Mouse (Mus musculus) myocyte (in vitro differentiated cells): Measurements from ENCODE around the gene Fam214b. TPM values are rescaled to one million over a fixed set of nuclear protein-coding genes. Genes with fewer than 3 reads are reported as not detected.

Source experiments
- H3K27me3 ChIP-seq: one replicate; pipeline ENCODE4 v1.6.1; 2011; ENCODE audit not compliant: control insufficient read depth, insufficient read depth, insufficient read length
- H3K36me3 ChIP-seq: one replicate; pipeline ENCODE4 v1.6.1; 2011; ENCODE audit not compliant: control insufficient read depth, insufficient read depth
- H3K4me2 ChIP-seq: one replicate; pipeline ENCODE4 v1.6.1; 2011; ENCODE audit warnings: low read depth, control low read depth
- H3K4me3 ChIP-seq: one replicate; pipeline ENCODE4 v1.5.1; 2011; ENCODE audit warnings: mild to moderate bottlenecking, control low read depth, moderate library complexity
- H3K79me2 ChIP-seq: one replicate; pipeline ENCODE4 v1.6.1; 2011; ENCODE audit not compliant: control insufficient read depth, insufficient read depth
- H3ac ChIP-seq: one replicate; pipeline ENCODE4 v1.6.1; 2011; ENCODE audit not compliant: control insufficient read depth, insufficient read length
- CEBPB ChIP-seq: IDR thresholded peaks from 2 replicates; pipeline ENCODE4 v1.6.1; 2011; ENCODE audit warnings: mild to moderate bottlenecking, moderate library complexity; ENCODE audit not compliant: poor library complexity, insufficient read depth, severe bottlenecking
- E2F4 ChIP-seq: IDR thresholded peaks from one replicate; pipeline ENCODE4 v1.6.1; 2011; ENCODE audit warnings: mild to moderate bottlenecking, control low read depth, moderate library complexity; ENCODE audit not compliant: insufficient read depth
- MAX ChIP-seq: IDR thresholded peaks from one replicate; pipeline ENCODE4 v1.6.1; 2011; ENCODE audit warnings: low read depth, mild to moderate bottlenecking, control low read depth
- MYOD1 ChIP-seq, 3 experiments: IDR thresholded peaks; one replicate each; pipeline ENCODE4 v1.6.1; 2011; ENCODE audit warnings: control low read depth in 2 of 3, low read depth in 2 of 3, mild to moderate bottlenecking in 2 of 3, moderate library complexity in 1 of 3; ENCODE audit not compliant: insufficient read length in 2 of 3, control insufficient read depth in 1 of 3
- MYOG ChIP-seq, 3 experiments: IDR thresholded peaks; one replicate each; pipeline ENCODE4 v1.6.1; 2011; ENCODE audit warnings: control low read depth in 2 of 3, low read depth in 2 of 3, mild to moderate bottlenecking in 2 of 3; ENCODE audit not compliant: insufficient read length in 2 of 3, control insufficient read depth in 1 of 3, insufficient read depth in 1 of 3
- POLR2A ChIP-seq: IDR thresholded peaks from one replicate; pipeline ENCODE4 v1.6.1; 2011; ENCODE audit warnings: low read depth, mild to moderate bottlenecking, control low read depth, moderate library complexity; ENCODE audit not compliant: insufficient read length
- POLR2AphosphoS2 ChIP-seq: IDR thresholded peaks from one replicate; pipeline ENCODE4 v1.6.1; 2011; ENCODE audit warnings: low read depth, control low read depth; ENCODE audit not compliant: insufficient read length
- REST ChIP-seq: IDR thresholded peaks from one replicate; pipeline ENCODE4 v1.6.1; 2011; ENCODE audit warnings: mild to moderate bottlenecking, control low read depth, moderate library complexity; ENCODE audit not compliant: insufficient read depth, insufficient read length
- SRF ChIP-seq: IDR thresholded peaks from one replicate; pipeline ENCODE4 v1.6.1; 2011; ENCODE audit warnings: low read depth; ENCODE audit not compliant: control insufficient read depth, insufficient read length
- TCF12 ChIP-seq: IDR thresholded peaks from one replicate; pipeline ENCODE4 v1.6.1; 2011; ENCODE audit warnings: mild to moderate bottlenecking, control low read depth; ENCODE audit not compliant: poor library complexity, insufficient read depth, severe bottlenecking
- TCF3 ChIP-seq: IDR thresholded peaks from one replicate; pipeline ENCODE4 v1.6.1; 2011; ENCODE audit warnings: low read depth, control low read depth; ENCODE audit not compliant: insufficient read length
- USF1 ChIP-seq: IDR thresholded peaks from one replicate; pipeline ENCODE4 v1.6.1; 2011; ENCODE audit warnings: low read depth, mild to moderate bottlenecking, control low read depth, moderate library complexity
- polyA plus RNA-seq: library from polyadenylated mRNA; unstranded; fragments of >200 nt; fragmentation: generic; extraction: Trizol; gene quantifications from one replicate; pipeline ENCODE4 v1.2.1, GENCODE M21; 2012; ENCODE audit warnings: missing spikeins

The Fam214b gene
- polyA plus RNA-seq, 1 experiment, result 35.3 TPM

- no peaks in the 10 kb centered on the region for H3K36me3 ChIP-seq
- no peak overlapping the region for H3K4me3 ChIP-seq
- no peak overlapping the region for H3ac ChIP-seq
- H3K79me2 ChIP-seq, result no peaks in the 10 kb centered on the region
- TF ChIP-seq E2F4 (no peak), TCF12 (no peak), TCF3 (no peak), REST (no peak), MYOG (IDR thresholded peaks at IDR 0.05; ENCODE audit: control insufficient read depth in 1 of 3, insufficient read depth in 1 of 3, insufficient read length in 2 of 3, low read depth in 2 of 3) (no peak), SRF (no peak), POLR2A (no peak), POLR2AphosphoS2 (no peak), MYOD1 (IDR thresholded peaks at IDR 0.05; ENCODE audit: control insufficient read depth in 1 of 3, insufficient read length in 2 of 3, low read depth in 2 of 3) (no peak)
- H3K4me2 ChIP-seq, result no peak overlapping the region
- H3K27me3 ChIP-seq, result peaks cover 16% of the 10 kb centered on the region
Observed at GRCm38 (mm10) chr4:43058392-43058752, 12.4 kb upstream of the Fam214b start.

GRCm38 (mm10) chr4:43057654-43058053, 11.6 kb upstream of the Fam214b start:
- no peaks in the 10 kb centered on the region for H3K36me3 ChIP-seq
- no peaks in the 10 kb centered on the region for H3K79me2 ChIP-seq
- peaks cover 16% of the 10 kb centered on the region for H3K27me3 ChIP-seq
- H3K4me2 ChIP-seq, result no peak overlapping the region
- no peak overlapping the region for H3ac ChIP-seq
- TF ChIP-seq REST, result no peak
- TF ChIP-seq E2F4, result no peak
- no peak for TF ChIP-seq CEBPB
- H3K4me3 ChIP-seq, result no peak overlapping the region

GRCm38 (mm10) chr4:43052627-43053026, 6.6 kb upstream of the Fam214b start:
- Histone ChIP-seq H3K79me2 (no peaks in the 10 kb centered on the region), H3ac (no peak overlapping the region), H3K27me3 (no peaks in the 10 kb centered on the region), H3K36me3 (no peaks in the 10 kb centered on the region), H3K4me2 (no peak overlapping the region), H3K4me3 (no peak overlapping the region)
- TF ChIP-seq SRF (no peak), REST (no peak), MAX (no peak), CEBPB (no peak), TCF3 (no peak), MYOD1 (IDR thresholded peaks at IDR 0.05; ENCODE audit: control insufficient read depth in 1 of 3, insufficient read length in 2 of 3, low read depth in 2 of 3) (no peak), MYOG (IDR thresholded peaks at IDR 0.05; ENCODE audit: control insufficient read depth in 1 of 3, insufficient read depth in 1 of 3, insufficient read length in 2 of 3, low read depth in 2 of 3) (no peak), POLR2AphosphoS2 (no peak), E2F4 (no peak), USF1 (no peak), TCF12 (no peak), POLR2A (no peak)

DNA sequence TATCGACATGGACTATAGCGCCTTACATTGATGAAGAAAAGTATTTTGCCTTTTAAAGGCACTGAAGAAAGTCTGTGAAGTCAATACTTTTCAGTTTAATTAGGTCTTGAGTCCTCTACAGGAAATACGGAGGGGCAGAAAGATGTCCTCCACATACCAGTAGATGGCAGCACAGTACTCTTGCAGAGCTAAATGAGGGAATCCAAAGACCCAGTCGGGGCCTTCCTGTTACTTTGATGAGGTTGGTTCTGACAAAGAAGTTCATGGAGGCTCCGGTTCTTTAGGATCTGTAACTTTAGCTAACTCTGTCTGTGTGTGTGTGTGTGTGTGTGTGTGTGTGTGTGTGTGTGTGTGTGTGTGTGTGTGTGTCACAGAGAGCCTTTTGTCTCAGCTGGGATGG, 1.2 kb upstream of the Fam214b start:
- TF ChIP-seq MAX (no peak), TCF3 (no peak), USF1 (no peak), MYOG (IDR thresholded peaks at IDR 0.05; ENCODE audit: control insufficient read depth in 1 of 3, insufficient read depth in 1 of 3, insufficient read length in 2 of 3, low read depth in 2 of 3) (no peak), MYOD1 (IDR thresholded peaks at IDR 0.05; ENCODE audit: control insufficient read depth in 1 of 3, insufficient read length in 2 of 3, low read depth in 2 of 3) (no peak), POLR2AphosphoS2 (no peak), CEBPB (no peak), POLR2A (no peak), SRF (no peak), TCF12 (no peak), REST (no peak), E2F4 (no peak)
- peak overlapping the region; percentile 63 for H3K4me2 ChIP-seq
- no peaks in the 10 kb centered on the region for H3K36me3 ChIP-seq
- no peak overlapping the region for H3K4me3 ChIP-seq
- H3K27me3 ChIP-seq, result no peaks in the 10 kb centered on the region
- H3ac ChIP-seq, result no peak overlapping the region
- no peaks in the 10 kb centered on the region for H3K79me2 ChIP-seq

DNA sequence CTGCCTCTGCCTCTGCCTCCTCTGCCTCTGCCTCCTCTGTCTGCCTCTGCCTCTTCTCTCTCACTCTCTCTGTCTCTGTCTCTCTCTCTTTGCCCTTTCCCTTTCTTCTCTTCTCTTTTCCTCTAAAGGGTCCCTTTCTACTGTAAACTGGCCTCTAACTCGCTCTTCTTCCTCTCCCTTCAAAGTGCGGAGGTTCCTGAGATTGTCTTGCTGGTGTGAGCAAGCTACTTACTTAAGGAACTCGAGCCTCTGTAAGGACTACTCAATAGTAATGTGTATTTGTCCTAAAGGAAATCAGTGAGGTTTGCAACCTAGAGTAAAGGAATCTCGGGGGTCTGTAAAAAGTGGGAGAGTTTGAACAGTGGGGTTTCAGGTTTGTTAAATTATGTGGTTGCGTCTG, 587 bp upstream of the Fam214b start:
- TF ChIP-seq USF1 (no peak), POLR2A (no peak), MYOD1 (IDR thresholded peaks at IDR 0.05; ENCODE audit: control insufficient read depth in 1 of 3, insufficient read length in 2 of 3, low read depth in 2 of 3) (no peak)
- Histone ChIP-seq H3ac (no peak overlapping the region), H3K36me3 (no peaks in the 10 kb centered on the region), H3K79me2 (no peaks in the 10 kb centered on the region), H3K27me3 (no peaks in the 10 kb centered on the region), H3K4me2 (peak overlapping the region; percentile 63), H3K4me3 (peak overlapping the region; percentile 28)
